Mouse (Mus musculus) heart, postnatal 10 days (tissue): ENCODE measurements around the gene Rasal2. TPM values are rescaled to one million over a fixed set of nuclear protein-coding genes. Genes with fewer than 3 reads are reported as not detected.
"Not testable (repeated sequence)": the region's sequence is repeated elsewhere in the genome, so short reads cannot be mapped to it uniquely, and the experiment has no call there.

Experiments used
- DNase-seq, 2 experiments: peaks; one replicate each; pipeline ENCODE4 v3.0.0; 2021
- intact Hi-C: fragments of 180-260 bp; cut with DNase I; formaldehyde crosslinking; loops from one replicate; pipeline ENCODE4 v1.15.1; 2025
- total RNA-seq, 2 experiments: library from RNA; stranded (reverse); gene quantifications; 2 replicates each; pipeline ENCODE4 v1.2.3; 2021

The Rasal2 gene
- total RNA-seq, 2 experiments from 2014 or later, result 33.3 to 34.2 TPM

DNA sequence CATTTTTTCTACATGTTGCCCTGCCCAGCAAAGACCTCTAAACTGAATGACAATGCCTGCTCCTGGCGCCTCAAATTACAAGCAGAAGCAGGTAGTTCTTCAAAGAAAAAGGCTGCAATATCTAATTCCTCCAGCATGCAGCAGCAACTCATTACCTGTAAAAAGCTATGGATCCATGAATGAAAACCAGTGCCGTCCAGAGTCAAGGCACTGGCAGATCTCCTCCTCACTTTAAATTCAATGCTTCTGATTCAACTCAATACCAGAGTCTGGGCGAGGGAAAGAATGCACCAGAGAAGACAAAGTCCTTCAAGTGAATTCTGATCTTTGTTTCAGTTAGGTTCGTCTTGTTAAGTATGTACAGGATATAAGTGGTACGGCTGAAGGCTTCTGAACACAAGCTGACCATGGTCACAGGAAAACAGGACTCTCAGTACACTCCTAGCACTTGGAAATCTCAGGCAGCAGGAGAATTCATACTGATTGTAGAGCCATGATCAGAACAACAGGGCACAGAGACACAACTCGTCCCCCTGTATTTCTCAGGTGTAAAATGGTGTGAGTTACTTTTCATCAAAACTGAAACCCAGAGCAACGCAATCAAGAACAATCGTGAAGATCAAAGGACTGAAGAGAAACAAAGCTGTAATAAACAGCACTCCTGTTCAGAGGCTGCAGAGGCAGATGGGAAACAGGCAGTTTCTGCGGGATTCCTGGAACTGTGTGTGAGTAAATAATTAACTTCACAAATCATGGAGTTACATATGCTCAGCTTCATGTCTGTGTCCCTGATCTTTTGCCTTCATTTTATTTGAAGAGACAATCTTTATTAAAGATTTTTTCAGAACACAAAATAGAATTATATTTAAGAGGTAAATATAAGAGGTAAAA is 158.6 kb downstream of the Rasal2 start:
- intact Hi-C loops, result no loop called here
- no peak for DNase-seq

DNA sequence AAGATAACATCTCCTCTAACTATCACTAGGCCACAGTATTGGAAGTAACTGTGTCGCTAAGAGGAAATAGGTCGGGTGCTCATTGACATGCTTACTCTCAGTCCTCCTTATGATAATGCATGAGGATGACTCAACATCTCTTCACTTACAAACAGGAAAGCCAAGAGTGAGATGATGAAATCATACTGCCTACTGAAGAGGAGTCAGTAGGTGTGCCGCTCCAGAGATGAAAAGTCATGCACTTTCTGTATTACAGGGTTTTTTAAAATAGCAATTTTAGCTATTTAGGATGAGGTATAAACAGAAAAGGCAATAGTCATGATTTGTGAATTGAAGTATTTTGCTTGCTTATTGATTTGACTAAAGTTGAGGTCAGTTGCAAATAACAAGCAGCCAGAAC is 164.3 kb downstream of the Rasal2 start:
- intact Hi-C loops, result no loop called here
- no peak for DNase-seq

DNA sequence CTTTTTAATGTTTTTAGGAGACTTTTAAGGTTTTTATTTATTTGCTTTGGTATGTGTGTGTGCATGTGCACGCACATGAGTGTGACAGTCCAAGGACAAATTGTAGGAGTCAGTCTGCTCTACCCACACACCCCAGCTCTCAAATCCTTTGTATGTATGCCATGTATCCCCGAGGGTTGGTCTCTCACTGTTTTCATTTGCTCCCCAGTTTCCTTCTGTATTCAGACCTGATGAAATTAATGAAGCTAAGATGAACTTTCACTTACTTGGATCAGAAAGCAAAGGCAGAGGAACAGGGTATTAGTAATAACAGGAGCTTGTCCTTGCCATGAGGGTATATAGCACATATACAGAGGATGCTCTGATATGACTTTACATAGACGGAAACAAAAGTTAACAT is 165.1 kb downstream of the Rasal2 start:
- peak in 1 of 2 experiments; percentile 10 for DNase-seq
- intact Hi-C loops, result no loop called here

DNA sequence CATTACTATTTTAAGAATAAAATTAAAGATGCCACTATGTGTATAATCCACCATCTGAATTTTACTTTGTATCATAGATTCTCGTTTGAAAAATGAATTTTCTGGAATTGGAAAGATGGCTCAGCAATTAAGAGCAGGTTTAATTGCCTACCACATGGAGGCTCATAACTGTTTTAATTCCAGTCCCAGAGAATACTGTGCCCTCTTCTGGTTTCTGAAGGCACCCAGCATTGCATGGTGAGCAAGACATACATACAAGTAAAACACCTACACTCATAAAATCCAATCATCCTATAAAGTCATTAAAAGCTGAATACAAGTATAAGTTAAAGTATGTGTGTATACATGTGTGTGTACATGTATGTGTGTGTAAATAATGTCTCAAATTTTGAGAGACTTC is 165.6 kb downstream of the Rasal2 start:
- no peak for DNase-seq
- intact Hi-C loops, result no loop called here

DNA sequence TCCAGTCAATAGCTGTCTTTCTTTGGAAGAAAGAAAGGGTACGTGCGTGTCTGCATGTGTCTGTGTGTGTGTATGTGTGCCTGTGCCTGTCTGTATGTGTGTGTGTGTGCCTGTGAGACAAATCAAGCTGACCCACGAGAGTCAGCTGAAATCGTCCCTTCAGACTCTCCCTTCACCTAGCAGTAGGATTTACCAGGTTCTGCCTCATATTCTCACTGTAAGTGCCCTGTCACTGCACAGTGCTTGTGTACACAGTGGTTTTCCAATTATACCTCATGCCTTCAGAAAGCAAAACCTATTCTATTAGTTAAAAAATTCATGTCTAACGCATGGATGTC is 168.0 kb downstream of the Rasal2 start:
- intact Hi-C loops, result no loop called here
- DNase-seq, result peak in 1 of 2 experiments; percentile 18

DNA sequence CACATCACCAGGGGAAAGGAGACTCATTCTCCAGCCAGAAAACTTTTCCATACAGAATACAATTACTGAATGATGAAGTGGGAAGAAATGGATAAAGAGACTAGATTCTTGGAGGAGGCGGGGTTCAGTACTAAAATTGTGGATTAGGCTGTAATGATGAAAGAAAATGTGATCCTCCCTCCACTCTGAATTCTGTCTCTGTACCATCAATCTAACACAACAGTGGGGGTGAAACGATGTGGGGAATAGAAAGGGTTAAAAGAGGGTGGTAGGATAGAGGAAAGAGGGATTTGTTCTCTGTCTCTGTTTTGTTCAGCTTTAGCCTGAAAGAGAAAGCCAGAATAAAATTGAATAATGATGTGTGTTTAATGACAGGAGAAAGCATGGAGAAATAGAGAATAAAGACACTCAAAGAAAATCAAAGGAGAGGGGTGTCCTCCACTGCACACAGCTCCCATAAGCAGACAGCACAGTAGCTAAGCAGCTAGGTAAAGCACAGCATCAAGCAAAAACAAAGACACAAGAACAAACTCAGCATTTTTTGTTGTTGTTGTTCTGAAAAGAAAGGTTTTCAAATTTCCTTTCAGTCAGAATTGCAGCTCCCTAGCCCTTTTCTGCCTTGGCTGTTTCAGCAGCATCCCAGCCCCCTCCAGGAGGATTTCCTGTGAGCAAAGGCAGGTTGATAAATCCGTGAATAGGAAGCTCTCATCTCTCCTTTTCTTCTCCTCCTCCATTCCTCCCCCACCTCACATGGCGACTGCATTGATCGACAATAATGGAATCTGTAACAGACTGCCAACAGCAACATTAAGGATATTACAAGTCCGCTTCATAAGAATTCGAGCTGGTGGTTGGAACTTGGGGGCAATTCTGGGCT is 168.6 kb downstream of the Rasal2 start:
- intact Hi-C loops, result no loop called here
- peak; percentile 10 to 20 for DNase-seq

DNA sequence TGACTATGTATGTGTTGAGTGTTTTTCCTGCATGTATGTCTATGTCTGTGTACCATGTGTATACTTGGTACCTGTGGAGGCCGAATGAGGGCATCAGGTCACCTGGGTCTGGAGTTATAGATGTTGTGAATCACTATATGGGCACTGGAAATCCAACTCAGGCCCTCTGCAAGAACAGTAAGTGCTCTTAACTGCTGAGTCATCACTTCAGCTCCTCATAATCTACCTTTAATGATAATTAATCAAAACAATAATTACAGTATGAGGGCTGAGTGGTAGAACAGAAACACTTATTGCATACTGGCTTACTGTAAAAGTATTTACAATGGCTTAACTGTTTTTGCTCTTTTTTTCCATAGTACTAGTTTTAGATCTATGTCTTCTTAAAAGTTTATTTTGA is 172.7 kb downstream of the Rasal2 start:
- DNase-seq, result no peak
- intact Hi-C loops, result no loop called here

DNA sequence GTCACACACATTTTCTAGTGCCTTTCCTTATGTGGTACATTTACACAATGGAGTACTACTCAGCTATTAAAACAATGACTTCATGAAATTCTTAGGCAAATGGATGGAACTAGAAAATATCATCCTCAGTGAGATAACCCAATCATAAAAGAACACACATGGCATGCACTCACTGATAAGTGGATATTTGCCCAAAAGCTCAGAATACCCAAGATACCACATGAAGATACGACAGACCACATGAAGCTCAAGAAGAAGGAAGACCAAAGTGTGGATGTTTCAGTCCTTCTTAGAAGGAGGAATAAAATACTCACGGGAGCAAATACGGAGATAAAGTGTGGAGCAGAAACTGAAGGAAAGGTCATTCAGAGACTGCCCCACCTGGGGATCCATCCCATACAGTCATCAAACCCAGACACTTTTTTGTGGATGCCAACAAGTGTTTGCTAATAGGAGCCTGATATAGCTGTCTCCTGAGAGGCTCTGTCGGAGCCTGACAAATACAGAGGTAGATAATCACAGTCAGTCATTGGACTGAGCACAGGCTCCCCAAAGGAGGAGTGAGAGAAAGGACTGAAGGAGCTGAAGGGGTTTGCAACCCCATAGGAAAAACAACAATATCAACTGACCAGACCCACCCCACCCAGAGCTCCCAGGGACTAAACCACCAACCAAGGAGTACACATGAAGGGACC is 175.6 kb downstream of the Rasal2 start:
- DNase-seq, intact Hi-C loops: not testable (repeated sequence)

DNA sequence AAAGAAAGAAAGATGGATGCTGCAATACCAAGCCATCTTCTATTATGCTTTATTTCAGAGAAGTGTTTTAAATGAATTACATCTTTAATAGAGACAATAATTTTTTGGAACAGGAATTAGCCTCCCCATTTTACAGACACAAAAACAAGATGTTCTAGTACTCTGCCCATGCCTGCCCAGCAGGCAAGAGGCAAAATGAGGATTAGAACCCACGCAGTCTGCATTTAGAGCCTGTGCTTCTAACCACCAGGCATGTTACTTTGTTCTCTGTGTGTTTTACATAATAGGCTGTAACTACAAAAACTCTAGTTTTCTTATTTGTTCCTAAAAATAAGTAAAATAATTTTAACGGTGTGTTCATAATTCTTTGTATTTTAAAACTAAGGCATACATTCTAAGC is 178.9 kb downstream of the Rasal2 start:
- DNase-seq, result no peak
- intact Hi-C loops, result no loop called here

DNA sequence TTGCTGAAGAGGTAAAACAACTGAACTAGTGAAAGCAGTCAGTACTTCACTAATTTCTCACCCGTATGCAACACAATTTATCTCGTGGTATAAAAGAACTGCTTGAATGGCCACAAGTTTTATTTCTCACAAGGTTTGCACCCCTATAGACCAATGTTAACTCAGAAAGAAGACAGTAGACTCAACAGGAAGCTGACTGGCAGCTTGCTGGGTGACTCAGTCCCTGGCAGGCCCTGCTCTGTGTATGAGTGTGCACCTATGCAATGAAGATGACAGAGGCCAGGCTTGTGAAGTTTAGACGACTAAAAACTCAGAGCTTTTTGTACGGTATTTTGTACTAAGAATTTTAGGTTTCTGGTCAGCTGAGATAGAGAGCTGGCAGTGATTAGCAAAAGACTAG is 180.0 kb downstream of the Rasal2 start:
- intact Hi-C loops, result no loop called here
- DNase-seq, result no peak

DNA sequence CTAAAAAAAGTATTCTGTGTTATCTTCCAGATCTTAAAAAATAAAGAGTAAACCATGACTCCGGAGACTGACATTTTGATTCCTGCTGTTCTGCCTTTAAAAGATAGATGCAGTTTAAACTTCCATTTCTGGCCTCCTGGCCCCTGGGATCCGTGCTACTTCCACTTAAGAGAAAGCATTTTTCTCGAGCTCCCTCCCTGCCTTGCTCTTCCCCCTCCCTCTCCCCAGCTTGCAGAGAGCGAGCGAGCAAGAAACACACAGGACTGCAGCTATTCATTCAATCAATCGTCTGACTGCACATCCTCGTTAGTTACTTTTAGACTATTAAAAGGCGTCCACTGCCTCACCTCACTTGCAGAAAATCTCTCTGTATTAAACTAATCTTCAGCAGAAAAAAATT is 181.4 kb downstream of the Rasal2 start:
- intact Hi-C loops, result no loop called here
- no peak for DNase-seq

DNA sequence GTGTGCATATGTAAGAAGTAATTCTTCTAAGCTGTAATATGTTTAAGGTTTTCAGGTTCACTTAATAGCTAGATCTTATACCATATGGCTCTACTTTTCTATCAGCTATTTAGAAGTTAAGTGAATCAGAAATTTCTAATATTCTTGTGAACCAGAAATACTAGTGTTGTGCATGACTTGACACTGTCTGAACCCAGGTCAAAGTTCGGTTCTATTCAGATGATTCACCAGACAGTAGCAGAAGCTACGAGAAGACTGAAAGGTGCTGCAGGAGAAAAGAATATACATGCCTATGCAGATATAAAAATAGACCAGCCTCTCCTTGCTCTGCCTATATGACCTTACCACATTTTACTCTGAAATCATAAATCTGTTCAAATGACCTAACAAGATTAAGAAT is 182.0 kb downstream of the Rasal2 start:
- intact Hi-C loops, result no loop called here
- no peak for DNase-seq

DNA sequence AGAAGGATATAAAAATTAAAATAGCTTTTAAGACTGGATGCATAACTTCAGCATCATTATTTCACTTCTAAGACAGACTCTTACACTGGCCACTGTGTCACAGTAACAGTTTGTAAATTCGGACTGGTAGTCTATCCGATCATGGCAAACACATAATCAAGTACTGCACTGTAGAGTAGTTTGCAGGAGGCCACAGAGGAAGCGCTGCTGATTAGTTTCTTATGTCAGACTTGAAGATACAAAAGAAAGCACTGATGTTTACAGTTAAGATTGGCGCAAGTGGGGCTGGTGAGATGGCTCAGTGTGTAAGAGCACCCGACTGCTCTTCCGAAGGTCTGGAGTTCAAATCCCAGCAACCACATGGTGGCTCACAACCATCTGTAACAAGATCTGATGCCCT is 187.4 kb downstream of the Rasal2 start:
- no peak for DNase-seq
- intact Hi-C loops, result no loop called here

DNA sequence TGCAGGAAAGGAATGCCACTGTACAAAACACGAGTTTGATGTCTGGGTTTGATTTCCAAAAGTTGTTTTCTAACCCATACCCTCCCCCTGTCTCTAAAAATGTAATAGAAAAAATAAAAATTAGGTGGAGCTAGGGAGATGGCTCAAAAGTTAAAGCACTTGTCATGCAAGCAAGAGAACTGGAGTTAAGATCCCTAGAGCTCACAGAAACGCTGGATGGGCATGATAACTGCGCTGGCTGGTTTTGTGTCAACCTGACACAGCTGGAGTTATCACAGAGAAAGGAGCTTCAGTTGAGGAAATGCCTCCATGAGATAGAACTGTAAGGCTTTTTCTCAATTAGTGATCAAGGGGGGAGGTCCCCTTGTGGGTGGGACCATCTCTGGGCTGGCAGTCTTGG is 191.5 kb downstream of the Rasal2 start:
- no peak for DNase-seq
- intact Hi-C loops, result no loop called here

DNA sequence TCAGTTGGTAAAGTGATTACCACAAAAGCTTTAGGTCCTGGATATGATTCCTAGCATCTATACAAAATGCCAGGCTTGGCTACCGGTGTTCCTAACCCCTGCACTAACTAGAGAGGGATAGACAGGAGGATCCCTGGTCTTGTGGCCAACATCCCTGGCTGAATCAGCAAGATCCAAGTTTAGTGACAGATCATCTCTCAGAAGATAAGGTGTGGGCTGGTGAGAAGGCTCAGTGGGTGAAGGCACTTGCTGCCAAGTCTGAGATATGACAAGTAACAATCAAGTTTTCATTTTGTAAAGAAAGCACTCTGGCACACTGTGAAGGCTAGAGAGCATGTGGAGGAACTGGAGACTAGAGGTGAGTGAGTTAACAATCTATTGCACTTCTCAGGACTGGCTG is 191.9 kb downstream of the Rasal2 start:
- intact Hi-C loops, result no loop called here
- no peak for DNase-seq

DNA sequence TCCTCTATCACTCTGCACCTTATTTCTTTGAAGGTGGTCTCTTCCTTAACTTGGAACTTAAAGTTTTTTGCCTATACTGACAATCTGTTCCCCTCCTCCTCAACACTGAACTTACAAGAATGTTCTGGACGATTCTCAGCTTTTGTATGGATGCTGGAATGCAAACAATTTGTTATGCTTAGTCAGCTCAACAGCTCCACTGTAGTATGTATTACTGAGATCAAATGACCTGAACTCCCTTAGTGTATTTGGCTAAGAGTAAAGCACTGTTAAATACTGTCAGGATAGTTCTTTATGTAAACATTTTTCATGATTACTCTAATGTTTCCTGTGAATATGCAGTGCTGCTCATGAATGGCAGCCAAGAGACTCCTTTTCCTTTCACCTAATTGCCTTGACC is 203.6 kb downstream of the Rasal2 start:
- DNase-seq, result no peak
- intact Hi-C loops, result no loop called here

DNA sequence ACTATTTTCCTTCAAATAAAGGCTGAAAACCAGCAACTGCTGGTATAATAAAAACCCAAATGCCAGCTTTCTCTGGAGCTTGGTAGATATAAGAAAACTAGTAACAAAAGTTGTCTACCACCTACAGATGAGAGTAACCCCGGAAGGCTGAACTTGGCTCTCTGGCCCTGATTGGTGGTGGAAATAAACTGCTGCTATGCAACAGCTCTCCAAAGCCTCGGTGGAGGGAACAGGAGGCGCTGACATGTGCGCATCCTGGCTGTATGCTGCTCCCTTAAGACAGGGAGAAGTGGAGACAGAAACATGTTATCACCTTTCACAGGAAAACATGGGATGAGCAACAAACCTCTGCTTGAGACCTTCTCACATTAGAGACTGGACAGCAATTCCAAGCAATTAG is 206.7 kb downstream of the Rasal2 start:
- intact Hi-C loops, result no loop called here
- DNase-seq, result no peak

DNA sequence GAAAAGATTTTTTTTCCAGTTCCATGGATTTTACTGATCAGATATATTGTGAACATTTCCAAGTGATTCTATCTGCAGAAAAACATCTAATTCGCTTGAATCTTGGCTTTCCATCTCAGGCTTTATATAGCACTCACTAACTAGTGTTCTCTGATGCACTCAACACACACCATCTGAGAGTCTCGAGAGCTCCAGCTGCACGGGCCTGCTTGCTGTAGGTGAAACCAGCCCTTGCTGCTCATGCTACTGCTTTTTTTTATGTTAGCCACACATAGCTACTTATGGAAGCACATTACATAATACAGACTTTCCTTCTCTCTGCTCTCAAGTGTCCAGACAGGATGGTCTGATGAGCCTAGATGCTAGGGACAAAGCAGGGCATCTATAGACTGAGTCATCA is 229.4 kb downstream of the Rasal2 start:
- DNase-seq, result no peak
- intact Hi-C loops, result no loop called here

DNA sequence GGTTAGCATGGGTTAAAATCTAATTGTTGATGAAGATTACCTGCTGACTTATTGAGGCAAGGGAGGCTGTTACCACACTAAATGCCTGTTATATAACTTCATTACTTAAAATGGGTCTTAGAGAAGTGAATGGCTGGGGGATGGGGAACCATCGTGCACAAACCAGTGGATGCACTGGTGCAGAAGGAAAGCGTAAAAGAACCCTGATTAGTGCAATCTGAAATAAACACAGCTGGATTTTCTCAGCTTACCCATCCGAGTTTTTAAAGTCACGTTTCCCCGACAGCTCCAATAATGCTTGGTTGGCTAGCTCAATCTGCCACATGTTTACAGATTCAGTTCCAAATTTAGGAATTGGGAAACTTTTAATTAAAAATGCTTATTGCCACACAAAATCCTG is 230.0 kb downstream of the Rasal2 start:
- intact Hi-C loops, result no loop called here
- DNase-seq, result no peak

DNA sequence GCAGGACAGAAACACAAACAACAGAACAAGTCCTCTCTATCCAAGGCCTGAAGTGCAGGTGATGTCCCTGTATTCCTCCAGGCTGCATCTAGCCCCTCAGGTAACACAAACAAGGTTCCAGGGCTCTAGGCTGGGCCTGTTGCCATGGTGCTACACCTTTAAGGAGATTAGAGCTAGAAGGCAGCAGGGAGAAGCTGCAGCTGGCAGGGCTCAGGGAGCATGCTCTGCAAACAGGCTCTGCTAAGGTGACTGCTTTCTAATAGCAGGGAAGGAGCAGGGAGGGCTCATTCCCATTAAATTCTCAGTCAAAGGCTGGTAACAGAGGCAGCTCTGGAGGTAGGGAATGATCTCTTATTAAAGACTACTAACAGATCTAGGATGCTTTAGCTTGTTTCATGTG is 231.3 kb downstream of the Rasal2 start:
- peak; percentile 42 for DNase-seq
- intact Hi-C loops, result no loop called here

DNA sequence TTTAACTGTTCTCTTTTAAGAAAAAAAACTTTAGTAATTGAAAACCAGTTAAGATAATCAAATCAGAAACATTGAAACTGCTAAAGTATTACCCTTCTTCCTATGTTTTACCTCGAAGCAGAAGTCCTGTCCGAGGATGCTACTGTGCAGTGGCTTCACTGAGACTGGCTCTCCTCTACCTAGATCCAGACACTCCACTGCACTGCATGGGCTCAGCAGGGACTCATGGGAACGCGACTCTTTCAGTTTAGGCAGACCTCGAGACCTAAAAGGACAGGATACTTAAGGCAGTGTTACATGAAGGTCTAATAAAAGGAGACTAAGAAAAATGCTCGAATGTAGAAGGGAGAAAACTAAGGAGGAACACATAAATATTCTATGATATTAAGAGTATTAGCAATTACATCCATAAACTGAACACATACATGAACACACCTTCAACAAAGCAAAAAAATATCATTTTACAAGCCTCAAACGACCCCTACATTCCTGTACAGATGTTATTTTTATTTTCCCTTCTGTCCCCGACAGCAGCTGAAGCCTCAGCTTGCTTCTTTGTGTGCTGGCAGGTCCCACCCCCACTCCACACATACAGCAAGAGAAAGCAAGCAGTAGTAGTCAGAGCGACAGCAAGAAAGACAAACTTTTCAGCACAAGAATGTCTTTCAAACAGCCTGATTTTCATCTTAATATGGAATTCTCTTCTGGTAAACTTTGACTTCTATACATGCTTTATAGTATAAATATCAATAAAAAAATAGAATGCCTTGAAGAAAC is 233.2 kb downstream of the Rasal2 start:
- intact Hi-C loops, result no loop called here
- peak; percentile 21 to 26 for DNase-seq
